Comparison of ENCODE assay signal across 8 mouse cellular contexts in the genomic region with DNA sequence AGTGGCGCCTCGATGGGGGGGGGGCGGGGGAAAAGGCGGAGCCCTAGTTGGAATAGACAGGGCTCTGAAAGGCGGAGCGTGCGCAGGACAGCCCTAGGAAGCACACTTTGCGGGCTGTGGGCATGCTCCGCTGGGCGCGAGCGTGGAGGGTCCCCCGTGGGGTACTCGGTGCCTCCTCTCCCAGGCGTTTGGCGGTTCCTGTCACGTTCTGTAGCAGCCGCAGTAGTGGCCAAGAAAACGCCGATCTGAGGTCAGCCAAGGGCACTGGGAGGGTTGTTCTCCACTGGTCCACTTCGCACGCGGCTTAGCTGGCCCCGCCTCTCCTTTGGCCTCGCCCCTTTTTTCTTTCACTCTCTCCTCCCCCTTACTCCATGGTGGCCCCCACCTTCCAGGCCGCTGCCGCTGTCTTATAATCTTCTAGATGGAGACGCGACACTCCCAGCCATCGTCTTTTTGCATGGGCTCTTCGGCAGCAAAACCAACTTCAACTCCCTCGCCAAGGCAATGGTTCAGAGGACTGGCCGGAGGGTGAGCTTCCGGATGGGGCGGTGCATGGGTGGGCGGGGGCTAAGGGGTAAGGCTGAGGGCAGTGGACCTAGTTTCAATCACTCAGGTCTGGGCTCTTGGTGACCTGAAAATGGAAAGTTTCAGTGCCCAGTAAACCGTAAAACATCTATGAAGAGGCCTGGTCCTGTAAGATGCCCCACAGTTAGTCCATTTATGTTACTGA. TPM values are rescaled to one million over a fixed set of nuclear protein-coding genes. Genes with fewer than 3 reads are reported as not detected.
DNase-seq lines count a peak whose midpoint lies in the region; ATAC-seq and TF ChIP-seq lines count a peak whose summit lies in the region.

No protein-coding gene starts in this region.

- peak; percentile 60 for ATAC-seq in Patski
- peak; percentile 84 for ATAC-seq in hindbrain, embryonic 14.5 days (ENCODE audit: low FRiP score)

- POLR2A ChIA-PET in Patski (lab: Charles Lee), result interaction anchor here (0.6 to 0.8 kb wide), 3 partner anchors 65 to 714 kb away, joined by 3 to 5 read pairs (median 3); no protein-coding TSS in a partner anchor

- peak; percentile 58 for DNase-seq in Patski (ENCODE audit: low read depth, low spot score)
- DNase-seq in cerebellum, postnatal 14 days, result peak; percentile 86 to 88
- DNase-seq in frontal cortex, postnatal 14 days (ENCODE audit: low spot score in 2 of 2), result peak; percentile 82 to 84
- DNase-seq in hindbrain, embryonic 14.5 days (ENCODE audit: low spot score), result peak; percentile 77
- DNase-seq in left cerebral cortex, adult 18-20 months (ENCODE audit: low spot score in 2 of 2), result peak; percentile 70 to 83
- peak; percentile 91 to 92 for DNase-seq in lung, postnatal 4 days
- peak; percentile 91 for DNase-seq in retina, postnatal 1 day
- DNase-seq in thymus, postnatal 4 days, result peak; percentile 85

- CTCF ChIA-PET in Patski (lab: Charles Lee), result interaction anchor here (3.2 kb wide), 1 partner anchor 102 kb away, joined by 9 read pairs; no protein-coding TSS in a partner anchor

- H3K9ac ChIP-seq in hindbrain, embryonic 14.5 days, result peak overlapping the region; percentile 87

- H3K36me3 ChIP-seq in hindbrain, embryonic 14.5 days (replicated peaks; ENCODE audit: control insufficient read depth, insufficient read depth), result no peaks in the 10 kb centered on the region

- H3K27me3 ChIP-seq in Patski, result no peaks in the 10 kb centered on the region
- H3K27me3 ChIP-seq in hindbrain, embryonic 14.5 days (ENCODE audit: control insufficient read depth, insufficient read depth, low read length), result no peaks in the 10 kb centered on the region

- no peak for TF ChIP-seq CTCF in Patski (IDR thresholded peaks at IDR 0.05)

- in situ Hi-C loops in Patski (cut with MboI; ENCODE audit: low pct_unique_long_range_greater_than_20kb), result loop anchor here (10.0 kb wide), 1 partner anchor 155 kb away; the partner anchor contains the start of gene Bcl7b

- under 1% methylated on average over 35 of the region's 37 CpGs for WGBS in hindbrain, embryonic 14.5 days

- peak overlapping the region; percentile 57 for H3K4me3 ChIP-seq in hindbrain, embryonic 14.5 days (replicated peaks; ENCODE audit: low read length)

- H3K9me3 ChIP-seq in hindbrain, embryonic 14.5 days (ENCODE audit: control insufficient read depth, low read length), result no peaks in the 10 kb centered on the region

- peak overlapping the region; percentile 96 for H3K27ac ChIP-seq in hindbrain, embryonic 14.5 days

- H3K4me1 ChIP-seq in hindbrain, embryonic 14.5 days (replicated peaks; ENCODE audit: control insufficient read depth, insufficient read depth, low read length), result peaks cover 28% of the 10 kb centered on the region

- peak overlapping the region; percentile 95 for H3K4me2 ChIP-seq in hindbrain, embryonic 14.5 days (replicated peaks)

RNA-seq across cellular contexts. Expression of gene Abhd11, which starts 0.8 kb away (rescaled TPM):
- 82.8 TPM for polyA plus RNA-seq in Patski (2021)
- polyA plus RNA-seq in hindbrain, embryonic 14.5 days (2014; fragmentation: Nextera tagmentation; extraction: Ambion mirVana), result 62.7 and 72.3 TPM in 2 replicates
- 10 to 100 TPM; 34.3 to 38.1 TPM for total RNA-seq in left cerebral cortex, adult 18-20 months (2021)

RNA-seq across cellular contexts. Expression of gene Stx1a, which starts 13.5 kb away (rescaled TPM):
- polyA plus RNA-seq in Patski (2021), result 12.0 TPM
- 113 and 134 TPM in 2 replicates for polyA plus RNA-seq in hindbrain, embryonic 14.5 days (2014; fragmentation: Nextera tagmentation; extraction: Ambion mirVana)
- 100 to 1,000 TPM; 309 to 311 TPM for total RNA-seq in left cerebral cortex, adult 18-20 months (2021)

RNA-seq across cellular contexts. Expression of gene Cldn3, which starts 23.7 kb away (rescaled TPM):
- polyA plus RNA-seq in Patski (2021), result not detected
- 2.1 and 2.6 TPM in 2 replicates for polyA plus RNA-seq in hindbrain, embryonic 14.5 days (2014; fragmentation: Nextera tagmentation; extraction: Ambion mirVana)
- under 1 TPM in 1 of 2 experiments, not detected in 1; 0.49 TPM for total RNA-seq in left cerebral cortex, adult 18-20 months (2021)

RNA-seq across cellular contexts. Expression of gene Dnajc30, which starts 54.2 kb away (rescaled TPM):
- 22.5 TPM for polyA plus RNA-seq in Patski (2021)
- polyA plus RNA-seq in hindbrain, embryonic 14.5 days (2014; fragmentation: Nextera tagmentation; extraction: Ambion mirVana), result 42.5 and 43.0 TPM in 2 replicates
- 10 to 100 TPM; 40.6 to 44.5 TPM for total RNA-seq in left cerebral cortex, adult 18-20 months (2021)

RNA-seq across cellular contexts. Expression of gene Bud23, which starts 55.0 kb away (rescaled TPM):
- 58.7 TPM for polyA plus RNA-seq in Patski (2021)
- polyA plus RNA-seq in hindbrain, embryonic 14.5 days (2014; fragmentation: Nextera tagmentation; extraction: Ambion mirVana), result 61.9 and 63.3 TPM in 2 replicates
- total RNA-seq in left cerebral cortex, adult 18-20 months (2021), result 10 to 100 TPM; 43.9 to 54.1 TPM

Comparison
In these comparisons a context has a peak if more than half of its experiments do, and no peak if none do; other contexts are left out.
1. Peak in every context shown above with its lines: DNase-seq, ATAC-seq, H3K4me3 ChIP-seq and H3K27ac ChIP-seq.